Mouse (Mus musculus): ENCODE results near the gene Cacna2d2. TPM values are rescaled to one million over a fixed set of nuclear protein-coding genes. Genes with fewer than 3 reads are reported as not detected.

The Cacna2d2 gene
- total and polyA plus RNA-seq, 2 experiments: not detected

- TF ChIP-seq CTCF (IDR thresholded peaks at IDR 0.05; ENCODE audit: low read depth, low read length) (no peak), POLR2A (IDR thresholded peaks at IDR 0.05; ENCODE audit: extremely low read depth, insufficient read depth, low read length) (no peak)
- peaks cover 15% of the 10 kb centered on the region; the same call in 1 of the 2 replicates for H3K4me1 ChIP-seq (ENCODE audit: control insufficient read depth, insufficient read depth, low read length)
Observed at GRCm38 (mm10) chr9:107550491-107551116, 151.2 kb downstream of the Cacna2d2 start.

GRCm38 (mm10) chr9:107551117-107551889 is 151.9 kb downstream of the Cacna2d2 start, which contains the start of gene Rassf1:
Rassf1 (plus strand) TSS chr9:107551555.
- 5% methylated on average over 63 of the region's 63 CpGs for WGBS

More at GRCm38 (mm10) chr9:107550491-107551116, 151.2 kb downstream of the Cacna2d2 start:
- 39% methylated on average over 23 of the region's 23 CpGs for WGBS
- no peak overlapping the region for H3K4me3 ChIP-seq (ENCODE audit: insufficient read depth, low read depth, low read length)
- no peaks in the 10 kb centered on the region for H3K36me3 ChIP-seq (ENCODE audit: control insufficient read depth, insufficient read depth, low read length)
- no peak overlapping the region for H3K27ac ChIP-seq (replicated peaks; ENCODE audit: insufficient read depth, low read depth, low read length)
- H3K9ac ChIP-seq (ENCODE audit: low read depth, low read length): no peak overlapping the region
- no peaks in the 10 kb centered on the region for H3K27me3 ChIP-seq (ENCODE audit: control insufficient read depth, insufficient read depth, low read length)
- H3K79me2 ChIP-seq (ENCODE audit: control insufficient read depth, insufficient read depth, low read length): no peaks in the 10 kb centered on the region
- DNase-seq (ENCODE audit: extremely low read depth, low read depth, low spot score): peak; percentile 66

GRCm38 (mm10) chr9:107551890-107552355 is 152.5 kb downstream of the Cacna2d2 start:
- no peak for DNase-seq (ENCODE audit: extremely low read depth, low read depth, low spot score)
- Histone ChIP-seq H3K4me3 (ENCODE audit: insufficient read depth, low read depth, low read length) (peak overlapping the region; percentile 58; the same call in 1 of the 2 replicates), H3K4me1 (ENCODE audit: control insufficient read depth, insufficient read depth, low read length) (peaks cover 17% of the 10 kb centered on the region), H3K9ac (ENCODE audit: low read depth, low read length) (peak overlapping the region; percentile 59), H3K36me3 (ENCODE audit: control insufficient read depth, insufficient read depth, low read length) (no peaks in the 10 kb centered on the region), H3K27ac (replicated peaks; ENCODE audit: insufficient read depth, low read depth, low read length) (no peak overlapping the region), H3K79me2 (ENCODE audit: control insufficient read depth, insufficient read depth, low read length) (no peaks in the 10 kb centered on the region; the same call in 1 of the 2 replicates), H3K27me3 (ENCODE audit: control insufficient read depth, insufficient read depth, low read length) (no peaks in the 10 kb centered on the region)
- TF ChIP-seq POLR2A (IDR thresholded peaks at IDR 0.05; ENCODE audit: extremely low read depth, insufficient read depth, low read length) (no peak), CTCF (IDR thresholded peaks at IDR 0.05; ENCODE audit: low read depth, low read length) (no peak)
- WGBS: 56% methylated on average over 8 of the region's 8 CpGs

More at GRCm38 (mm10) chr9:107551117-107551889, 151.9 kb downstream of the Cacna2d2 start, which contains the start of gene Rassf1:
- Histone ChIP-seq H3K4me3 (ENCODE audit: insufficient read depth, low read depth, low read length) (peak within 1 kb of the TSS; percentile 58; the same call in 1 of the 2 replicates), H3K9ac (ENCODE audit: low read depth, low read length) (peak within 1 kb of the TSS; percentile 59), H3K4me1 (ENCODE audit: control insufficient read depth, insufficient read depth, low read length) (peaks cover 17% of the 10 kb centered on the region; the same call in 1 of the 2 replicates), H3K27ac (replicated peaks; ENCODE audit: insufficient read depth, low read depth, low read length) (no peak within 1 kb of the TSS), H3K79me2 (ENCODE audit: control insufficient read depth, insufficient read depth, low read length) (no peaks in the 10 kb centered on the region), H3K36me3 (ENCODE audit: control insufficient read depth, insufficient read depth, low read length) (no peaks in the 10 kb centered on the region), H3K27me3 (ENCODE audit: control insufficient read depth, insufficient read depth, low read length) (no peaks in the 10 kb centered on the region)
- peak; percentile 72 for DNase-seq (ENCODE audit: extremely low read depth, low read depth, low spot score)
- TF ChIP-seq POLR2A (IDR thresholded peaks at IDR 0.05; ENCODE audit: extremely low read depth, insufficient read depth, low read length): 0 out of 2 replicates have a peak, but pooled peaks have one; percentile 8
- no peak for TF ChIP-seq CTCF (IDR thresholded peaks at IDR 0.05; ENCODE audit: low read depth, low read length)

DNA sequence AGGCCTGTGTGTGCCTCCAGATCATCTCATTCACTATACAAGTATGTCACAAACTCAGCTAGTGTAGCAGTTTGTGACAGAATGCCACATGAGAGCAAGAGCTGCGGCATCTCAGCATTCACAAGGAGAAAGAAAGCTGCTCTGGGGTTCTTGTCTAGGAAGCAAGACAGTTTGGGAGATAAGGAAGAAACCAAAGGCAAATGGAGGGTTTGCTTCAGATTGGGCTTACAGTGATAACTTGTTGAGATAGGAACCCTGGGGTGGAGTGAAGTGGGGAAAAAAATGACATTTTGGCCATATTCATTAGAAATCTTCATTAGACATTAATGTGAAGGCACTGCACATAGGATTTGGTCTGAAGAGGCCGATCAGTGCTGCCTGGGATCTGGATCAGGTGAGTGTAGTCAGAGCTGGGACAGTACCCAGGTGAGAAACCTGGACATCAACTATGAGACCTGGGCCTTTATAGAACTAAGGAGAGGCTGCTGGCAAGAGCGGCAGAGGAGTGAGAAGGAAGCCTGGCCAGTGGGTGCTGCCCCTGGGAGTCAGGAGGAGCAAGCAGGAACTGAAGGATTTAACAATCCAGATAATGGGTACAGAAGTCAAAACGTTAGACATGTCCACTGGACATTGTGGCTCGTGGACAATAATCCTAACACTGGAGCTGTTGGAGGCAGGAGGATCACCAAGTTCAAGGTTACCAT is 153.4 kb downstream of the Cacna2d2 start:
- Histone ChIP-seq H3K36me3 (ENCODE audit: control insufficient read depth, insufficient read depth, low read length) (peaks cover 9% of the 10 kb centered on the region), H3K27ac (replicated peaks; ENCODE audit: insufficient read depth, low read depth, low read length) (no peak overlapping the region), H3K27me3 (ENCODE audit: control insufficient read depth, insufficient read depth, low read length) (no peaks in the 10 kb centered on the region), H3K79me2 (ENCODE audit: control insufficient read depth, insufficient read depth, low read length) (no peaks in the 10 kb centered on the region; the same call in 1 of the 2 replicates), H3K4me1 (ENCODE audit: control insufficient read depth, insufficient read depth, low read length) (peaks cover 17% of the 10 kb centered on the region), H3K4me3 (ENCODE audit: insufficient read depth, low read depth, low read length) (no peak overlapping the region), H3K9ac (ENCODE audit: low read depth, low read length) (no peak overlapping the region)
- WGBS: 71% methylated on average over 5 of the region's 5 CpGs
- TF ChIP-seq CTCF (IDR thresholded peaks at IDR 0.05; ENCODE audit: low read depth, low read length) (no peak), POLR2A (IDR thresholded peaks at IDR 0.05; ENCODE audit: extremely low read depth, insufficient read depth, low read length) (no peak)
- no peak for DNase-seq (ENCODE audit: extremely low read depth, low read depth, low spot score)

DNA sequence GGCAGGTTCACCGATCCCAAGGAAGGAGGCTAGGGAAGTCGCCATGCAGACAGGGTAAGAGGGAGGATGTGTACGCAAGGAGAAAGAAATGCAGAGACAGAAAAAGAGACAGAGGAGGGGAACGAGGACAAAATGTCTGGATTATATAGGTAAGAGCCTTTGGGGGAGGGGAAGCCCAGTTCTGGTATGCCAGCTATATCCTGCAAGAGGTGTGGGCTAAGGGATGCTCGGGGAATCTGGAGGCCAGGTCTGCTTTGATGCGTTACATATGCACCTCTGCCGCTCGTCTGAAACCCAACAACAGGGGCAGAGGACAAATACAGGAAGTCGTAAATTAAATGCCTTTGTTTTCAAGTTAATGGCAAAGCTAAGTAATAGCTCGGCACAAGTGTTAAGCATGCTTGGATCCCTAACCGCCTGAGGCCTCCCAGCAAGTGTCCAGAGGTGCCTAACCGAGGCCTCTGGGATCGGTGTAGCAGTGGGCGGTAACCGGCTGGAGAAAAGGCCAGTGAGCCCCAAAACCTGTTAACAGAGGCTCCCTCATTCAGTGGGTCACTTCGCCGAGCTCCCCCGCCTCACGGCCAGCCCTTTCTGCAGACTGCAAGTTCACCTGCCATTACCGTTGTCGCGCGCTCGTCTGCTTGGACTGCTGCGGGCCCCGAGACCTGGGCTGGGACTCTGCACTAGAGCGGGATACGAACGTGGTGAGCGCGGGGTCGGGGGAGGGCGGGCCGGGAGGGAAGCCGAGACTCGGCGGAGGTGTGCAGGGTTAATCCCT is 154.3 kb downstream of the Cacna2d2 start:
- peaks cover 17% of the 10 kb centered on the region for H3K4me1 ChIP-seq (ENCODE audit: control insufficient read depth, insufficient read depth, low read length)

More for the DNA sequence above, 154.3 kb downstream of the Cacna2d2 start:
- 14% methylated on average over 37 of the region's 37 CpGs for WGBS
- Histone ChIP-seq H3K79me2 (ENCODE audit: control insufficient read depth, insufficient read depth, low read length) (no peaks in the 10 kb centered on the region; the same call in 1 of the 2 replicates), H3K4me3 (ENCODE audit: insufficient read depth, low read depth, low read length) (peak overlapping the region; percentile 62), H3K36me3 (ENCODE audit: control insufficient read depth, insufficient read depth, low read length) (peaks cover 16% of the 10 kb centered on the region), H3K9ac (ENCODE audit: low read depth, low read length) (peak overlapping the region; percentile 74), H3K27me3 (ENCODE audit: control insufficient read depth, insufficient read depth, low read length) (no peaks in the 10 kb centered on the region), H3K27ac (replicated peaks; ENCODE audit: insufficient read depth, low read depth, low read length) (peak overlapping the region; percentile 20)
- TF ChIP-seq POLR2A (IDR thresholded peaks at IDR 0.05; ENCODE audit: extremely low read depth, insufficient read depth, low read length) (no peak), CTCF (IDR thresholded peaks at IDR 0.05; ENCODE audit: low read depth, low read length) (no peak)
- no peak for DNase-seq (ENCODE audit: extremely low read depth, low read depth, low spot score)
